Mouse (Mus musculus): ENCODE measurements at regions not wholly inside any gene's neighbourhood (a gene's known extent, or its start where the extent isn't known, plus 50 kb on each side); places are given as distances from the start of the nearest gene placed in this dataset.

GRCm38 (mm10) chr19:55985518-55985917 is 243.9 kb downstream of the Tcf7l2 start:
- ATAC-seq, result no peak
- Histone ChIP-seq H3K4me2 (no peak overlapping the region), H3K9me3 (replicated peaks) (no peaks in the 10 kb centered on the region), H3K27ac (no peak overlapping the region), H3K4me1 (peaks cover 8% of the 10 kb centered on the region), H3K36me3 (no peaks in the 10 kb centered on the region), H3K9ac (no peak overlapping the region), H3K27me3 (replicated peaks) (no peaks in the 10 kb centered on the region), H3K4me3 (no peak overlapping the region)
- whole genome bisulfite sequencing (ENCODE audit: insufficient replicate concordance), result 71% methylated on average over 4 of the region's 4 CpGs

DNA sequence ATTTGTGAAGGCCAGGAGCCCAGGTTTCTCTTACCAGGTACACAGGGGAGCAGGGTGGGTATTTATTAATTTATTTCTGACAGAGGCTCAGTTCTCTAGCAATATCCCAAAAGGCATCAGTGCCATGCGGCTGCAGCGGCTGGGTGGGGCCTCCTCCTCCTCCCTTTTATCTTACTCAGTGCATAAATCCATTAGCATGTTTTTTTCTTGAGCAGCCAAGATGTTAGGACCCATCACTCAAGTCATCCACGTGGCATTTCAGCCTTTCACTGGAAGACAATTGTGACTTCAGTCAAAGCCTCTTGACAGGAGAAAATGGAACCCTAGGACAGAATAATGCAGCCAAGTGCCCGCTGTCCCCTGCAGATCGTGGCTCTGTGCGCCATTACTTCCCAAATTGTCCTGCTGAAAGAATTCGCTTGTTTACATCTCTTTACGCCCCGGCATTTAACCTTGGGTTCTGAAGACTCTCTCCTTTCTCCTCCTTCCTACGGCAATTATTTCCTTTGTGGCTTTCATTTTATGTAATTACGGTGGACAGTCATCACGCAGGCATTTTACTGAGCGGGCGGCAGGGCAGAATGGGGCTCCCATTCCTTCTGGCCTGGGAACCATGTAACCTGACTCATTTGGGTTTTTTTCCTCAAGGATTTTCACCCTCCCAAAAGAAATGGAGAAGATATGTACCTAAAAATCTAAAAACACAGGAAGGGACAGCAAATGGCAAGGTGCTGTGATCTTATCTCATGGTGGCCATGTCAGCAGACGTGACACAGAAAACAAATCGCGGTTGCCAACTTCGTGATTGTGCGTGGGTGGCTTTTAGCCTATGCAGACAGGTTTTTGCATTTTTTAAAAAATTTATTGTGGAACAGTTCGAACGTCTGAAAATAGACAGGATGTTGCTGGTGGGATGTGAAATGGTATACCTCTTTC is 250.4 kb downstream of the Tcf7l2 start:
- WGBS (ENCODE audit: insufficient replicate concordance), result 76% methylated on average over 21 of the region's 21 CpGs
- Histone ChIP-seq H3K27me3 (replicated peaks) (peaks cover 11% of the 10 kb centered on the region; the same call in 1 of the 2 replicates), H3K4me3 (no peak overlapping the region), H3K4me1 (peaks cover 15% of the 10 kb centered on the region), H3K27ac (no peak overlapping the region), H3K4me2 (no peak overlapping the region), H3K9me3 (replicated peaks) (no peaks in the 10 kb centered on the region), H3K36me3 (no peaks in the 10 kb centered on the region), H3K9ac (no peak overlapping the region)
- 0 out of 2 replicates have a peak, but pooled peaks have one; percentile 24 for ATAC-seq

DNA sequence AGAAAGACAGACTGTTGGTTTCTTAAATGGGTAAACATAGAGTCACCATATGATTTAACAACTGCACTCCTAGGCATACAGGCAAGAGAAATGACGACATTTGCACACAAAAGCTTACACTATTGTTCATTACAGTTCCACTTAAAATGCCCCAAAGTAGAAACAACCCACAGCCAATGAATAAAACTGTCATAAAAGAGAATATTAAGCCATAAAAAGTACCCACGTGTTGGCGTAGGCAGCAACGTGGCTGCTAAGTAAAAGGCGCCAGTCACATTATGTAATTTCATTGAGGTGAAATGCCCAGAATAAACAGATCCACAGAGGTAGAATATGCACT is 251.1 kb downstream of the Tcf7l2 start:
- no peaks in the 10 kb centered on the region for H3K36me3 ChIP-seq
- H3K4me1 ChIP-seq, result peaks cover 11% of the 10 kb centered on the region
- ATAC-seq, result no peak
- no peak overlapping the region for H3K27ac ChIP-seq
- H3K4me2 ChIP-seq, result no peak overlapping the region
- 76% methylated on average over 5 of the region's 5 CpGs for WGBS (ENCODE audit: insufficient replicate concordance)
- H3K4me3 ChIP-seq, result no peak overlapping the region
- no peak overlapping the region for H3K9ac ChIP-seq
- no peaks in the 10 kb centered on the region for H3K9me3 ChIP-seq (replicated peaks)
- H3K27me3 ChIP-seq (replicated peaks), result peaks cover 11% of the 10 kb centered on the region; the same call in 1 of the 2 replicates

- Histone ChIP-seq H3K4me3 (no peak overlapping the region), H3K36me3 (no peaks in the 10 kb centered on the region), H3K9ac (no peak overlapping the region), H3K9me3 (replicated peaks) (no peaks in the 10 kb centered on the region), H3K4me1 (peaks cover 7% of the 10 kb centered on the region), H3K27ac (no peak overlapping the region), H3K27me3 (replicated peaks) (peaks cover 10% of the 10 kb centered on the region; the same call in 1 of the 2 replicates), H3K4me2 (no peak overlapping the region)
- WGBS (ENCODE audit: insufficient replicate concordance), result 46% methylated on average over 2 of the region's 2 CpGs
- no peak for ATAC-seq
Observed at GRCm38 (mm10) chr19:55995721-55996120, 254.1 kb downstream of the Tcf7l2 start.

DNA sequence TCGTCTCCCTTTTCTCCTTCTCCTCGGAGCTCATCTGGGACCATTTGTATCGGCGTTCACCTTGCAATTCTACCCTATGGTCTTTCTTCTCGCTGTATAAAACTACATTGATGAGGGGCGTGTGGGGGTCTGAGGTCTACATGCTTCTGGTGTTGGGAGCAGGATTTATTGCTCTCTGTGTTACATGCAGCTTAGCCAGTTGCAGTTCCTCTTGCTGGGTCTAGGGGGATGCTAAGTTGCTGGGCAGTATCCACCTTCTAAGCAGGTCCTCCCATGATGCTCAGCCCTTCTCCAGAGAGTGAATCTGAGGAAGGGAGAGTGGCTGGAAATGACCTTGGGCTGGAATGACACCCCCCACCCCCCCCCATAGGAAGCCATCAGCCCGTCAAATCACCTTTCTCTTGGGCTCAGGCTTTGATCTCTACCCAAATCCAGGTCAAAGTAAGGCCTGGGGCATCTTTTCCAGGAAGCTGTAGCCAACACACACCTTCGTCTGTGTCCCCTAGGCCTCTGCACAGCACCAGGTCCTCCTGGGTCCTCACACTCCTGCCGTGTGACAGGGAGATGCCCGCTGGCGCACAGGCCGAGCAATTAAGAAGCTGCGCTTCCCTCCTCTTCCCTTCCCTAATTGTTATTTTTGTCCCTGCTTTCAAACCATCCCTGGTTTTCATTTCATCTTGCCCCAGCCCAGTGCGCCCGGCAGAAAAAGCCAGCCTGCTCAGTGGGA is 257.0 kb downstream of the Tcf7l2 start:
- no peak overlapping the region for H3K9ac ChIP-seq
- no peaks in the 10 kb centered on the region for H3K4me1 ChIP-seq
- no peaks in the 10 kb centered on the region for H3K36me3 ChIP-seq
- H3K9me3 ChIP-seq (replicated peaks), result no peaks in the 10 kb centered on the region
- no peak overlapping the region for H3K27ac ChIP-seq
- H3K27me3 ChIP-seq (replicated peaks), result peaks cover 2% of the 10 kb centered on the region
- no peak overlapping the region for H3K4me3 ChIP-seq
- H3K4me2 ChIP-seq, result no peak overlapping the region
- WGBS (ENCODE audit: insufficient replicate concordance), result 75% methylated on average over 15 of the region's 15 CpGs
- ATAC-seq, result no peak

- Histone ChIP-seq H3K4me1 (no peaks in the 10 kb centered on the region), H3K27ac (no peak overlapping the region), H3K27me3 (replicated peaks) (no peaks in the 10 kb centered on the region; the same call in none of the 2 replicates), H3K9me3 (replicated peaks) (no peaks in the 10 kb centered on the region), H3K9ac (no peak overlapping the region), H3K4me2 (no peak overlapping the region), H3K36me3 (no peaks in the 10 kb centered on the region), H3K4me3 (no peak overlapping the region)
- 72% methylated on average over 3 of the region's 3 CpGs for WGBS (ENCODE audit: insufficient replicate concordance)
- ATAC-seq, result no peak
Observed at GRCm38 (mm10) chr19:55999409-55999808, 257.8 kb downstream of the Tcf7l2 start.

GRCm38 (mm10) chr19:56001428-56001827 is 259.8 kb downstream of the Tcf7l2 start:
- no peak overlapping the region for H3K27ac ChIP-seq
- no peaks in the 10 kb centered on the region for H3K36me3 ChIP-seq
- no peak for ATAC-seq
- H3K9me3 ChIP-seq (replicated peaks), result no peaks in the 10 kb centered on the region
- H3K27me3 ChIP-seq (replicated peaks), result no peaks in the 10 kb centered on the region; the same call in none of the 2 replicates
- H3K4me1 ChIP-seq, result no peaks in the 10 kb centered on the region
- 67% methylated on average over 3 of the region's 3 CpGs for WGBS (ENCODE audit: insufficient replicate concordance)
- H3K4me3 ChIP-seq, result no peak overlapping the region
- no peak overlapping the region for H3K9ac ChIP-seq
- H3K4me2 ChIP-seq, result no peak overlapping the region

DNA sequence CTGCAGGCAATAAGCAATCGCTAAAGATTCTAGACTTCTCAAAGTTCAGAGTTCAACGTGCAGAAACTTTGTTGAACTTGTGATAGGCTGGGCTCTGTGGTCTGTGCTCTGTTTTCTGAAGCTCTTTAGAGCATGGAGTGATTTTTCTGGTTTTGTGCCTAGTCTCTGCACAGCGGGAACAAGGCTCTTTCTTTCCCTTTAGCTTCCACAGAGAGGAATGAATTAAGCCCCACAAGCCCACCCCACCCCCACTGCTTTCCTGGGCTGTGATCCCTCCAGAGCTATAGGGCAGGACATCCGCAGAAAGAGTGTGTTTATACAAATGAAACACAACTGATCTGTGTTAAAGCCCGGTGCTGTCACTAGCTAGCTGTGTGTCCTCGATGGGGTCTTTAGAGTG is 264.3 kb downstream of the Tcf7l2 start:
- H3K27me3 ChIP-seq (replicated peaks), result peaks cover 5% of the 10 kb centered on the region
- no peak for ATAC-seq
- no peak overlapping the region for H3K9ac ChIP-seq
- H3K4me1 ChIP-seq, result no peaks in the 10 kb centered on the region
- H3K4me2 ChIP-seq, result no peak overlapping the region
- WGBS (ENCODE audit: insufficient replicate concordance), result 57% methylated on average over 6 of the region's 6 CpGs
- H3K9me3 ChIP-seq (replicated peaks), result no peaks in the 10 kb centered on the region
- no peaks in the 10 kb centered on the region for H3K36me3 ChIP-seq
- H3K4me3 ChIP-seq, result no peak overlapping the region
- no peak overlapping the region for H3K27ac ChIP-seq

GRCm38 (mm10) chr19:56007433-56007832 is 265.8 kb downstream of the Tcf7l2 start:
- WGBS (ENCODE audit: insufficient replicate concordance), result 91% methylated on average over 5 of the region's 5 CpGs
- Histone ChIP-seq H3K36me3 (no peaks in the 10 kb centered on the region), H3K4me1 (no peaks in the 10 kb centered on the region), H3K27ac (no peak overlapping the region), H3K9me3 (replicated peaks) (no peaks in the 10 kb centered on the region), H3K4me2 (no peak overlapping the region), H3K27me3 (replicated peaks) (peaks cover 10% of the 10 kb centered on the region), H3K9ac (no peak overlapping the region), H3K4me3 (no peak overlapping the region)
- ATAC-seq, result no peak

GRCm38 (mm10) chr19:56010766-56011165 is 269.1 kb downstream of the Tcf7l2 start:
- 70% methylated on average over 7 of the region's 7 CpGs for WGBS (ENCODE audit: insufficient replicate concordance)
- Histone ChIP-seq H3K27ac (no peak overlapping the region), H3K36me3 (no peaks in the 10 kb centered on the region), H3K4me1 (no peaks in the 10 kb centered on the region), H3K27me3 (replicated peaks) (peaks cover 13% of the 10 kb centered on the region), H3K4me2 (no peak overlapping the region), H3K9me3 (replicated peaks) (no peaks in the 10 kb centered on the region), H3K4me3 (no peak overlapping the region), H3K9ac (no peak overlapping the region)
- ATAC-seq, result no peak

- Histone ChIP-seq H3K27ac (no peak overlapping the region), H3K27me3 (replicated peaks) (peaks cover 13% of the 10 kb centered on the region), H3K9me3 (replicated peaks) (no peaks in the 10 kb centered on the region), H3K4me2 (no peak overlapping the region), H3K4me1 (no peaks in the 10 kb centered on the region), H3K9ac (no peak overlapping the region), H3K36me3 (no peaks in the 10 kb centered on the region), H3K4me3 (no peak overlapping the region)
- ATAC-seq, result no peak
Observed at GRCm38 (mm10) chr19:56011292-56011691, 269.7 kb downstream of the Tcf7l2 start.

GRCm38 (mm10) chr19:56016548-56017346 is 270.2 kb upstream of the Habp2 start:
- Histone ChIP-seq H3K36me3 (no peaks in the 10 kb centered on the region), H3K9me3 (replicated peaks) (no peaks in the 10 kb centered on the region), H3K4me3 (no peak overlapping the region), H3K4me1 (no peaks in the 10 kb centered on the region), H3K9ac (no peak overlapping the region), H3K27ac (no peak overlapping the region), H3K27me3 (replicated peaks) (peaks cover 7% of the 10 kb centered on the region), H3K4me2 (no peak overlapping the region)
- ATAC-seq, result no peak
- 61% methylated on average over 4 of the region's 4 CpGs for WGBS (ENCODE audit: insufficient replicate concordance)

Data from liver, embryonic 12.5 days (tissue).